Comparison of ENCODE assay signal across 8 mouse cellular contexts in the genomic region with DNA sequence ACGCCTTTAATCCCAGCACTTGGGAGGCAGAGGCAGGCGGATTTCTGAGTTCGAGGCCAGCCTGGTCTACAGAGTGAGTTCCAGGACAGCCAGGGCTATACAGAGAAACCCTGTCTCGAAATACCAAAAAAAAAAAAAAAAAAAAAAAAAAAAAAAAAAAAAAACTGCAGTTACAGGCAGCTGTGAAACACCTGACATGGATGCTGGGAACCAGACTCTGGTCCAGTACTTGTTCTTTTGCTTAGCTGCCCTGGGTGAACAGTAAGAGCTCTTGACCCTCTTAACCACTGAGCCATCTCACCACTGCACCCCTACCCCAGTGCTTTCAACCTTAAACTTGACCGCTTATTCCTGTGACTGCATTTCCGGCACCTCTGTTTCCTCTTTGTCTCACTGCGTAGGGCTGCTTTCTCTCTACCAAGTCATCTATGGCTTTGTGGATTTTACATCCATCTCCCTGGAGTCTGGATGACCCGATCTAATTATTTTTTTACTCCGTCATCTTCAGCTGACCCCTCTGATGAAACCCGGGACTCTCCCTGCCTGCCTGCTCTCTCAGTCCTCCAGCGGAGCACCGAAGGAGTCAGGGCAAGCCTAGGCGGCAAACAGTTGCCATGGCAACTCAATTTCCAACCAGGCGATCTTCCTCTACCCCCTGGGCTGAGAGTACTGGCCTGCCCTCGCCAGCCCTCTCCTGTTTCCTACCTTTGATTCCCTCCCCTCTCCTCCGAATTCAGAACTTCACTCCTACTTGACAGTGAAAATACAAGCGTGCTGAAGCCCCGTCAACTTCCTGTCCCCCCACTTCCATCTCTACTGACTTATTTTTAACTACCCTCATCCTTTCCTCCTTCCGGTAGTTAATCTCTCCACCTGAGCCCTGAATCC. TPM values are rescaled to one million over a fixed set of nuclear protein-coding genes. Genes with fewer than 3 reads are reported as not detected.
DNase-seq lines count a peak whose midpoint lies in the region; ATAC-seq lines count a peak whose summit lies in the region.

No protein-coding gene starts in this region.

- peaks cover 44% of the 10 kb centered on the region for H3K4me1 ChIP-seq in embryonic facial prominence, embryonic 10.5 days
- H3K4me1 ChIP-seq in hindbrain, embryonic 15.5 days (replicated peaks) = peaks cover 24% of the 10 kb centered on the region
- H3K4me1 ChIP-seq in liver, embryonic 16.5 days (ENCODE audit: control insufficient read depth, low read depth, low read length) = peaks cover 3% of the 10 kb centered on the region; the same call in 1 of the 2 replicates

- 23% methylated on average over 19 of the region's 19 CpGs for WGBS in embryonic facial prominence, embryonic 10.5 days
- 20% methylated on average over 19 of the region's 19 CpGs for WGBS in hindbrain, embryonic 15.5 days
- 16% methylated on average over 18 of the region's 19 CpGs for WGBS in liver, embryonic 16.5 days (ENCODE audit: insufficient replicate concordance)

- peaks cover 29% of the 10 kb centered on the region for H3K27me3 ChIP-seq in embryonic facial prominence, embryonic 10.5 days (replicated peaks; ENCODE audit: low read depth, poor library complexity, severe bottlenecking)
- H3K27me3 ChIP-seq in hindbrain, embryonic 15.5 days = no peaks in the 10 kb centered on the region
- H3K27me3 ChIP-seq in liver, embryonic 16.5 days (ENCODE audit: control insufficient read depth, insufficient read depth, low read depth, low read length) = peaks cover 28% of the 10 kb centered on the region

- H3K9me3 ChIP-seq in embryonic facial prominence, embryonic 10.5 days = no peaks in the 10 kb centered on the region
- H3K9me3 ChIP-seq in hindbrain, embryonic 15.5 days = no peaks in the 10 kb centered on the region
- no peaks in the 10 kb centered on the region for H3K9me3 ChIP-seq in liver, embryonic 16.5 days (replicated peaks; ENCODE audit: control insufficient read depth, low read length)

- peak overlapping the region; percentile 7 for H3K27ac ChIP-seq in embryonic facial prominence, embryonic 10.5 days (replicated peaks)
- H3K27ac ChIP-seq in hindbrain, embryonic 15.5 days (replicated peaks) = peak overlapping the region; percentile 54
- no peak overlapping the region for H3K27ac ChIP-seq in liver, embryonic 16.5 days (ENCODE audit: low read length)

- H3K4me3 ChIP-seq in embryonic facial prominence, embryonic 10.5 days = peak overlapping the region; percentile 47
- peak overlapping the region; percentile 35 for H3K4me3 ChIP-seq in hindbrain, embryonic 15.5 days
- H3K4me3 ChIP-seq in liver, embryonic 16.5 days (ENCODE audit: low read depth, low read length) = peak overlapping the region; percentile 40

- DNase-seq in kidney, adult 18-20 months = peak; percentile 43
- no peak for DNase-seq in kidney, adult 8-10 months
- DNase-seq in ES-CJ7 (ENCODE audit: low read depth, low spot score) = peak; percentile 83
- DNase-seq in embryonic facial prominence, embryonic 10.5 days (ENCODE audit: low spot score) = peak; percentile 79
- DNase-seq in retina, embryonic 14.5 days (ENCODE audit: low spot score) = peak; percentile 78
- no peak for DNase-seq in frontal cortex, postnatal 14 days (ENCODE audit: low spot score in 2 of 2)

- no peaks in the 10 kb centered on the region for H3K36me3 ChIP-seq in embryonic facial prominence, embryonic 10.5 days (replicated peaks)
- no peaks in the 10 kb centered on the region for H3K36me3 ChIP-seq in hindbrain, embryonic 15.5 days
- no peaks in the 10 kb centered on the region for H3K36me3 ChIP-seq in liver, embryonic 16.5 days (ENCODE audit: control insufficient read depth, insufficient read depth)

- peak; percentile 68; the same call in 1 of the 2 replicates for ATAC-seq in hindbrain, embryonic 15.5 days (ENCODE audit: low FRiP score, low read depth)
- ATAC-seq in liver, embryonic 16.5 days (ENCODE audit: low read depth) = no peak

- peak overlapping the region; percentile 57 for H3K4me2 ChIP-seq in hindbrain, embryonic 15.5 days
- peak overlapping the region; percentile 49 for H3K4me2 ChIP-seq in liver, embryonic 16.5 days (ENCODE audit: low read depth, low read length)

- peak overlapping the region; percentile 15 for H3K9ac ChIP-seq in hindbrain, embryonic 15.5 days
- H3K9ac ChIP-seq in liver, embryonic 16.5 days (ENCODE audit: low read depth, low read length) = no peak overlapping the region

RNA-seq across cellular contexts. Expression of gene Tubg2, which starts 12.1 kb away (rescaled TPM):
- 4.9 and 5.7 TPM in 2 replicates for polyA plus RNA-seq in embryonic facial prominence, embryonic 10.5 days (2016; fragmentation: Nextera tagmentation; extraction: Ambion mirVana)
- 48.0 and 53.1 TPM in 2 replicates for polyA plus RNA-seq in hindbrain, embryonic 15.5 days (2015; fragmentation: Nextera tagmentation; extraction: Ambion mirVana)
- polyA plus RNA-seq in liver, embryonic 16.5 days (2015; fragmentation: Nextera tagmentation; extraction: Ambion mirVana) = 0.05 and 0.09 TPM in 2 replicates

RNA-seq across cellular contexts. Expression of gene Tubg1, which starts 23.8 kb away (rescaled TPM):
- 135 and 142 TPM in 2 replicates for polyA plus RNA-seq in embryonic facial prominence, embryonic 10.5 days (2016; fragmentation: Nextera tagmentation; extraction: Ambion mirVana)
- 78.0 and 79.8 TPM in 2 replicates for polyA plus RNA-seq in hindbrain, embryonic 15.5 days (2015; fragmentation: Nextera tagmentation; extraction: Ambion mirVana)
- 34.3 and 36.6 TPM in 2 replicates for polyA plus RNA-seq in liver, embryonic 16.5 days (2015; fragmentation: Nextera tagmentation; extraction: Ambion mirVana)

RNA-seq across cellular contexts. Expression of gene Retreg3, which starts 23.9 kb away (rescaled TPM):
- polyA plus RNA-seq in embryonic facial prominence, embryonic 10.5 days (2016; fragmentation: Nextera tagmentation; extraction: Ambion mirVana) = 19.7 and 20.2 TPM in 2 replicates
- 23.6 and 25.5 TPM in 2 replicates for polyA plus RNA-seq in hindbrain, embryonic 15.5 days (2015; fragmentation: Nextera tagmentation; extraction: Ambion mirVana)
- 11.9 and 12.3 TPM in 2 replicates for polyA plus RNA-seq in liver, embryonic 16.5 days (2015; fragmentation: Nextera tagmentation; extraction: Ambion mirVana)

RNA-seq across cellular contexts. Expression of gene Cntnap1, which starts 26.7 kb away (rescaled TPM):
- polyA plus RNA-seq in embryonic facial prominence, embryonic 10.5 days (2016; fragmentation: Nextera tagmentation; extraction: Ambion mirVana) = 0.23 and 0.31 TPM in 2 replicates
- polyA plus RNA-seq in hindbrain, embryonic 15.5 days (2015; fragmentation: Nextera tagmentation; extraction: Ambion mirVana) = 7.5 and 8.0 TPM in 2 replicates
- polyA plus RNA-seq in liver, embryonic 16.5 days (2015; fragmentation: Nextera tagmentation; extraction: Ambion mirVana) = 0.11 and 0.17 TPM in 2 replicates

RNA-seq across cellular contexts. Expression of gene Plekhh3, which starts 27.6 kb away (rescaled TPM):
- 3.7 and 4.0 TPM in 2 replicates for polyA plus RNA-seq in embryonic facial prominence, embryonic 10.5 days (2016; fragmentation: Nextera tagmentation; extraction: Ambion mirVana)
- polyA plus RNA-seq in hindbrain, embryonic 15.5 days (2015; fragmentation: Nextera tagmentation; extraction: Ambion mirVana) = 9.5 and 11.8 TPM in 2 replicates
- polyA plus RNA-seq in liver, embryonic 16.5 days (2015; fragmentation: Nextera tagmentation; extraction: Ambion mirVana) = 1.1 and 1.7 TPM in 2 replicates

Comparison
In these comparisons a context has a peak if more than half of its experiments do, and no peak if none do; other contexts are left out.
1. DNase-seq: peak in kidney, adult 18-20 months (single experiment), ES-CJ7 (single experiment), embryonic facial prominence, embryonic 10.5 days (single experiment) and retina, embryonic 14.5 days (single experiment); none in kidney, adult 8-10 months (0 of 2) and frontal cortex, postnatal 14 days (0 of 2).
2. Peak in every context shown above with its lines, with median percentiles within 50 percentile points of each other: H3K4me3 ChIP-seq.